Mouse (Mus musculus) testis, adult 2 months (tissue): ENCODE measurements at regions not wholly inside any gene's neighbourhood (a gene's known extent, or its start where the extent isn't known, plus 50 kb on each side); places are given as distances from the start of the nearest gene placed in this dataset.

Experiments
- CTCF ChIP-seq: fragments of 200-500 bp; IDR thresholded peaks from 2 replicates; pipeline ENCODE4 v1.5.1; 2012; ENCODE audit warnings: low read depth, mild to moderate bottlenecking, inconsistent platforms, low read length, moderate library complexity; ENCODE audit not compliant: control insufficient read depth, insufficient read depth, insufficient replicate concordance
- POLR2A ChIP-seq: fragments of 200-500 bp; IDR thresholded peaks from 2 replicates; pipeline ENCODE4 v1.6.1; 2012; ENCODE audit warnings: low read depth, mild to moderate bottlenecking, inconsistent platforms, low read length, moderate library complexity; ENCODE audit not compliant: control insufficient read depth

DNA sequence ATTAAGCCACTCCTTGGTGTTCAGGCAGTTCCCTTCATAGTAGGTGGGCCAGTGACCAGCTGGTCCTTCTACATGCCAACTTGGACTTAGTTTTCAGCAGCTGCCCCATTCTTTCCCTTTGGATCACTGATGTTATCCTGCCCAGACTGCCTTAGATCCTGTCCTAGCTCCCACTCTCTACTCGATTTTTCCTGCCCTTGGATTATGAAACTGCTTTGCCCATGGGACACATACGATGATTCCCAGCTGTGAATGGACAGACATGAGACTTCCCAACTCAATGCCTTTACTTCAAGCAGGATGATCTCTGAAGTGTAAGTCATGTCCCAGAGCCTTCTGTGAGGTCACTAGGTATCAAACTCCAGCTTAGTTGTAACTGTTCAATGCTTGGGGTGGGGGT lies 684.5 kb upstream of the Vstm2b start:
- no peak for TF ChIP-seq CTCF
- no peak for TF ChIP-seq POLR2A
